Mouse (Mus musculus) E14TG2a.4 (cell line): ENCODE data around the gene 1500015O10Rik.

Source experiments
- CTCF ChIP-seq: conservative IDR thresholded peaks from 2 replicates; pipeline ENCODE4 v1.5.1; 2014; ENCODE audit warnings: low read length
- NANOG ChIP-seq: IDR thresholded peaks from 2 replicates; pipeline ENCODE4 v1.6.1; 2014; ENCODE audit warnings: borderline replicate concordance, low read length, mixed read lengths

GRCm38 (mm10) chr1:43774126-43774525 is 43.7 kb downstream of the 1500015O10Rik start:
- TF ChIP-seq NANOG: no peak
- no peak for TF ChIP-seq CTCF
